ENCODE assay signal across 25 mouse cellular contexts in the genomic region with DNA sequence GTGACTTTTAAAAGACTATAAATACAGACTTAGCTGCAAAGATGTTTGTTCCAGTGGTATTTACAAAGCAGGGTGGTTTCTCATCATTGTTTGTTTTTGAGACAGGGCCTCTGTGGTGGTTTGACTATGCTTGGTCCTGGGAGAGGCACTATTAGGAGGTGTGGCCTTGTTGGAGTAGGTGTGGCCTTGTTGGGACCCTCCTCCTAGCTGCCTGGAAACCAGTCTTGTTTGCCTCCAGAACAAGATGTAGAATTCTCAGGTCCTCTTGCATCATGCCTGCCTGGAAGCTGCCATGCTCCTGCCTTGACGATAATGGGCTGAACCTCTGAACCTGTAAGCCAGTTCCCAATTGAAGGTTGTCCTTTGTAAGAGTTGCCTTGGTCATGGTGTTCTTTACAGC.
"Had no signal": no experiment of that assay in that cellular context is flagged by ENCODE, and none has a peak within 500 bp of the region (broad histone marks: within the 10 kb centered on the region; RNA-seq: fewer than 3 reads in every experiment).

No protein-coding gene starts in this region.

- H3K36me3 ChIP-seq: kidney, embryonic 15.5 days; limb, embryonic 12.5 days; limb, embryonic 15.5 days; lung, embryonic 15.5 days; midbrain, embryonic 10.5 days; midbrain, embryonic 13.5 days; neural tube, embryonic 13.5 days; stomach, embryonic 15.5 days had no signal

- DNase-seq: kidney, adult 2 months; kidney, postnatal 10 days; kidney, postnatal 36 days; layer of hippocampus, postnatal 36 days; left cerebral cortex, postnatal 4 days; lung, adult 18-20 months; lung, postnatal 10 days; lung, postnatal 36 days; retina, postnatal 1 day; right cerebral cortex, postnatal 25 days; spleen, adult 18-20 months; thymus, postnatal 25 days had no signal

- H3K4me1 ChIP-seq: lung, embryonic 15.5 days; midbrain, embryonic 10.5 days; midbrain, embryonic 13.5 days; neural tube, embryonic 13.5 days; stomach, embryonic 15.5 days had no signal

- H3K27me3 ChIP-seq: kidney, embryonic 15.5 days; limb, embryonic 12.5 days; limb, embryonic 15.5 days; lung, embryonic 15.5 days; midbrain, embryonic 13.5 days; neural tube, embryonic 13.5 days; stomach, embryonic 15.5 days had no signal

- H3K4me3 ChIP-seq: kidney, embryonic 15.5 days; left cerebral cortex, adult 2 months; limb, embryonic 12.5 days; limb, embryonic 15.5 days; lung, embryonic 15.5 days; megakaryocyte, embryonic 14.5 days; midbrain, embryonic 10.5 days; midbrain, embryonic 13.5 days; myocyte; neural tube, embryonic 13.5 days; stomach, embryonic 15.5 days had no signal

- H3K9me3 ChIP-seq: kidney, embryonic 15.5 days; limb, embryonic 12.5 days; limb, embryonic 15.5 days; lung, embryonic 15.5 days; megakaryocyte, embryonic 14.5 days; midbrain, embryonic 10.5 days; midbrain, embryonic 13.5 days; neural tube, embryonic 13.5 days; stomach, embryonic 15.5 days had no signal

- H3K4me2 ChIP-seq: kidney, embryonic 15.5 days; limb, embryonic 12.5 days; limb, embryonic 15.5 days; lung, embryonic 15.5 days; midbrain, embryonic 13.5 days; neural tube, embryonic 13.5 days; stomach, embryonic 15.5 days had no signal

- H3K27ac ChIP-seq: kidney, embryonic 15.5 days; left cerebral cortex, adult 2 months; limb, embryonic 12.5 days; limb, embryonic 15.5 days; liver, embryonic 14.5 days; lung, embryonic 15.5 days; midbrain, embryonic 10.5 days; midbrain, embryonic 13.5 days; neural tube, embryonic 13.5 days; stomach, embryonic 15.5 days had no signal

- H3K9ac ChIP-seq: kidney, embryonic 15.5 days; limb, embryonic 12.5 days; limb, embryonic 15.5 days; liver, embryonic 14.5 days; lung, embryonic 15.5 days; midbrain, embryonic 13.5 days; neural tube, embryonic 13.5 days; stomach, embryonic 15.5 days had no signal

- ATAC-seq: midbrain, embryonic 13.5 days; midbrain, embryonic 16.5 days had no signal
